Mouse (Mus musculus) heart, adult 8-10 months (tissue): ENCODE measurements around the gene Gjd3. TPM values are rescaled to one million over a fixed set of nuclear protein-coding genes. Genes with fewer than 3 reads are reported as not detected.
"Not testable (repeated sequence)": the region's sequence is repeated elsewhere in the genome, so short reads cannot be mapped to it uniquely, and the experiment has no call there.

Source experiments
- DNase-seq: peaks from one replicate; pipeline ENCODE4 v3.0.0; 2022; ENCODE audit warnings: low spot score
- total RNA-seq, 4 experiments: library from RNA; stranded (reverse); gene quantifications; 2 replicates each; pipeline ENCODE4 v1.2.4; 2022

Gene Gjd3
- total RNA-seq, 4 experiments from 2014 or later, result 0.44 TPM; not detected in 3

GRCm38 (mm10) chr11:98933847-98934246, 49.0 kb downstream of the Gjd3 start:
- DNase-seq, result not testable (repeated sequence)

- DNase-seq, result peak; percentile 65
These were observed 49.7 kb downstream of the Gjd3 start for GRCm38 (mm10) chr11:98933151-98933550.

GRCm38 (mm10) chr11:98932293-98933091, 50.3 kb downstream of the Gjd3 start:
- no peak for DNase-seq

Other genes starting within 250 kb of the Gjd3 start
- 10 to 100 TPM; 92.5 to 98.4 (median 95.1) TPM for gene Thra, start 242.4 kb downstream of the Gjd3 start, total RNA-seq
- gene Nr1d1, start 207.7 kb downstream of the Gjd3 start, total RNA-seq, result 100 to 1,000 TPM in 2 of 4 experiments, 10 to 100 TPM in 2; 81.4 to 121 (median 101) TPM
- 10 to 100 TPM; 72.1 to 84.3 (median 78.7) TPM for gene Msl1, start 187.5 kb downstream of the Gjd3 start, total RNA-seq
- gene Casc3, start 178.1 kb downstream of the Gjd3 start, total RNA-seq, result 10 to 100 TPM; 16.0 to 20.9 (median 17.8) TPM
- 1 to 10 TPM in 1 of 4 experiments, under 1 TPM in 3; 0.38 to 1.1 (median 0.76) TPM for gene Rapgefl1, start 146.2 kb downstream of the Gjd3 start, total RNA-seq
- gene Wipf2, start 119.4 kb downstream of the Gjd3 start, total RNA-seq, result 10 to 100 TPM in 3 of 4 experiments, 1 to 10 TPM in 1; 9.4 to 12.6 (median 11.5) TPM
- gene Cdc6, start 75.2 kb downstream of the Gjd3 start, total RNA-seq, result under 1 TPM; 0.16 to 0.49 (median 0.25) TPM
- 10 to 100 TPM; 10.8 to 13.5 (median 11.9) TPM for gene Rara, start 55.2 kb downstream of the Gjd3 start, total RNA-seq
- gene Top2a, start 41.2 kb upstream of the Gjd3 start, total RNA-seq, result 1 to 10 TPM in 2 of 4 experiments, under 1 TPM in 2; 0.41 to 3.2 (median 0.94) TPM
- 10 to 100 TPM; 79.9 to 86.6 (median 84.1) TPM for gene Igfbp4, start 58.2 kb upstream of the Gjd3 start, total RNA-seq
- gene Tns4, start 106.3 kb upstream of the Gjd3 start, total RNA-seq, result under 1 TPM; 0.06 to 0.43 (median 0.16) TPM
- under 1 TPM in 3 of 4 experiments, not detected in 1; 0.14 to 0.57 (median 0.25) TPM for gene Ccr7, start 172.1 kb upstream of the Gjd3 start, total RNA-seq
- 10 to 100 TPM; 34.8 to 44.8 (median 41.2) TPM for gene Smarce1, start 248.0 kb upstream of the Gjd3 start, total RNA-seq